Comparison of ENCODE assay signal across 8 mouse cellular contexts in the genomic region with DNA sequence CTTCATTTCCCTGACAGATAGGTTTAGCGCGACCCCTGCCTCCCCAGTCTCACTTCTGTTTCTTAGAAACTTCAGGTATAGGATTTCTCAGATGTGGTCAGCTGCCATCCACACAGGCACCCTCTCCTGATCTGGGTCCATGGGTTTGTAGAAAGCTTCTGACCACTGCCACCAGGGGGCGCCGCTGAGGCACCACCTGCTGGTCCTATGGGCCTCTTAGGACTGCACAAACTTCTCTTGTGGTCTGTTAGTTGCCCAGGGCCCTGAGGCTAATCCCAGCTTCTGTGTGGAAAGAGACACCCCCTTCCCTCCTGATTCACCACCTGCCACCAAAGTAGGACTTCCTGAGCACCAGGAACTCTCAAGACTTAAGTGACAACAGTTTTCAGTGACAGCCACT. TPM values are rescaled to one million over a fixed set of nuclear protein-coding genes. Genes with fewer than 3 reads are reported as not detected.
A peak's percentile ranks its signal among the peaks of the same experiment; 100 is the strongest.
DNase-seq lines count a peak whose midpoint lies in the region; ATAC-seq and TF ChIP-seq lines count a peak whose summit lies in the region.

No protein-coding gene starts in this region.

- no peaks in the 10 kb centered on the region for H3K27me3 ChIP-seq in midbrain, postnatal 0 days (ENCODE audit: insufficient read depth, low read length)
- H3K27me3 ChIP-seq in midbrain, embryonic 16.5 days (ENCODE audit: control insufficient read depth, insufficient read depth, low read depth, low read length): no peaks in the 10 kb centered on the region

- no peak for DNase-seq in midbrain, postnatal 0 days (ENCODE audit: low spot score)
- no peak for DNase-seq in brain, embryonic 14.5 days (ENCODE audit: low read depth)
- peak; percentile 37 for DNase-seq in lung, adult 2 months
- peak; percentile 59 for DNase-seq in thymus, postnatal 25 days
- DNase-seq in yolk sac, embryonic 10.5 days (ENCODE audit: low spot score): no peak
- no peak for DNase-seq in frontal cortex, postnatal 14 days (ENCODE audit: low spot score in 2 of 2)
- DNase-seq in gastrocnemius, postnatal 25 days: no peak

- H3K4me2 ChIP-seq in midbrain, postnatal 0 days (ENCODE audit: low read depth, low read length, poor library complexity, severe bottlenecking): no peak overlapping the region
- no peak overlapping the region for H3K4me2 ChIP-seq in midbrain, embryonic 16.5 days (ENCODE audit: low read length)

- peaks cover 19% of the 10 kb centered on the region for H3K36me3 ChIP-seq in midbrain, postnatal 0 days (ENCODE audit: insufficient read depth, low read length)
- H3K36me3 ChIP-seq in midbrain, embryonic 16.5 days (ENCODE audit: control insufficient read depth, insufficient read depth, low read length): peaks cover 37% of the 10 kb centered on the region

- TF ChIP-seq CTCF in midbrain, postnatal 0 days (IDR thresholded peaks at IDR 0.05): peak; percentile 24; the same call in 1 of the 2 replicates
- peak; percentile 26; the same call in 1 of the 2 replicates for TF ChIP-seq CTCF in brain, embryonic 14.5 days (IDR thresholded peaks at IDR 0.05; ENCODE audit: borderline replicate concordance, extremely low read depth, insufficient read depth, insufficient read length)
- peak; percentile 56 for TF ChIP-seq CTCF in lung, adult 2 months (IDR thresholded peaks at IDR 0.05; ENCODE audit: insufficient read depth, low read length)

- TF ChIP-seq POLR2A in brain, embryonic 14.5 days (IDR thresholded peaks at IDR 0.05; ENCODE audit: borderline replicate concordance, extremely low read depth, insufficient read depth, insufficient read length, poor library complexity, severe bottlenecking): no peak
- no peak for TF ChIP-seq POLR2A in lung, adult 2 months (IDR thresholded peaks at IDR 0.05; ENCODE audit: borderline replicate concordance, extremely low read depth, low read depth, low read length)

- ATAC-seq in midbrain, postnatal 0 days (ENCODE audit: low FRiP score): no peak
- no peak for ATAC-seq in midbrain, embryonic 16.5 days

- H3K4me1 ChIP-seq in midbrain, postnatal 0 days (ENCODE audit: insufficient read depth, low read length): no peaks in the 10 kb centered on the region
- no peaks in the 10 kb centered on the region for H3K4me1 ChIP-seq in midbrain, embryonic 16.5 days (ENCODE audit: control insufficient read depth, insufficient read depth, low read length)
- H3K4me1 ChIP-seq in lung, adult 2 months (ENCODE audit: control insufficient read depth, insufficient read depth, low read length): no peaks in the 10 kb centered on the region

- H3K9ac ChIP-seq in midbrain, postnatal 0 days (replicated peaks; ENCODE audit: low read length, poor library complexity, severe bottlenecking): no peak overlapping the region
- no peak overlapping the region for H3K9ac ChIP-seq in midbrain, embryonic 16.5 days (ENCODE audit: low read depth, low read length)

- WGBS in midbrain, postnatal 0 days: 58% methylated on average over 4 of the region's 4 CpGs
- WGBS in midbrain, embryonic 16.5 days: 62% methylated on average over 4 of the region's 4 CpGs
- WGBS in lung, adult 2 months: 55% methylated on average over 4 of the region's 4 CpGs

- peaks cover 20% of the 10 kb centered on the region; the same call in 1 of the 2 replicates for H3K9me3 ChIP-seq in midbrain, postnatal 0 days (ENCODE audit: low read length)
- H3K9me3 ChIP-seq in midbrain, embryonic 16.5 days (replicated peaks; ENCODE audit: control insufficient read depth, low read length, poor library complexity, severe bottlenecking): peaks cover 27% of the 10 kb centered on the region; the same call in 1 of the 2 replicates

- no peak overlapping the region for H3K27ac ChIP-seq in midbrain, postnatal 0 days (ENCODE audit: low read depth, low read length)
- no peak overlapping the region for H3K27ac ChIP-seq in midbrain, embryonic 16.5 days (ENCODE audit: low read length)

- no peak overlapping the region for H3K4me3 ChIP-seq in midbrain, postnatal 0 days (ENCODE audit: low read depth, low read length)
- no peak overlapping the region for H3K4me3 ChIP-seq in midbrain, embryonic 16.5 days (ENCODE audit: low read depth, low read length)
- no peak overlapping the region for H3K4me3 ChIP-seq in lung, adult 2 months (replicated peaks; ENCODE audit: extremely low read depth, low read depth, low read length)

RNA-seq across cellular contexts. Expression of a gene that starts 30.7 kb away (rescaled TPM):
- total RNA-seq in midbrain, postnatal 0 days (2014; rRNA removed): 12.3 and 16.6 TPM in 2 replicates
- 1.9 and 2.5 TPM in 2 replicates for polyA plus RNA-seq in midbrain, postnatal 0 days (2015; fragmentation: Nextera tagmentation; extraction: Ambion mirVana)
- polyA plus RNA-seq in midbrain, embryonic 16.5 days (2015; fragmentation: Nextera tagmentation; extraction: Ambion mirVana): 5.3 and 6.9 TPM in 2 replicates
- polyA plus RNA-seq in brain, embryonic 14.5 days (2012; rRNA removed): 5.4 and 5.6 TPM in 2 replicates
- polyA plus RNA-seq in lung, adult 2 months (2012; rRNA removed): 2.4 and 2.5 TPM in 2 replicates
- 1 to 10 TPM; 2.9 TPM for total RNA-seq in gastrocnemius, postnatal 25 days (2021)

RNA-seq across cellular contexts. Expression of a gene that starts 39.2 kb away (rescaled TPM):
- 1.3 and 2.1 TPM in 2 replicates for total RNA-seq in midbrain, postnatal 0 days (2014; rRNA removed)
- 0.71 and 1.1 TPM in 2 replicates for polyA plus RNA-seq in midbrain, postnatal 0 days (2015; fragmentation: Nextera tagmentation; extraction: Ambion mirVana)
- 1.9 and 4.1 TPM in 2 replicates for polyA plus RNA-seq in midbrain, embryonic 16.5 days (2015; fragmentation: Nextera tagmentation; extraction: Ambion mirVana)
- polyA plus RNA-seq in brain, embryonic 14.5 days (2012; rRNA removed): 1.9 and 2.1 TPM in 2 replicates
- 1.4 and 1.8 TPM in 2 replicates for polyA plus RNA-seq in lung, adult 2 months (2012; rRNA removed)
- total RNA-seq in gastrocnemius, postnatal 25 days (2021): not detected

Comparison
In these comparisons a context has a peak if more than half of its experiments do, and no peak if none do; other contexts are left out.
1. DNase-seq: peak in lung, adult 2 months (single experiment) and thymus, postnatal 25 days (single experiment); none in midbrain, postnatal 0 days (single experiment), brain, embryonic 14.5 days (single experiment), yolk sac, embryonic 10.5 days (single experiment), frontal cortex, postnatal 14 days (0 of 2) and gastrocnemius, postnatal 25 days (single experiment).
2. Peak in every context shown above with its lines, with median percentiles within 50 percentile points of each other: CTCF ChIP-seq.